Mouse (Mus musculus): ENCODE data around the gene Olfr828.

The Olfr828 gene

DNA sequence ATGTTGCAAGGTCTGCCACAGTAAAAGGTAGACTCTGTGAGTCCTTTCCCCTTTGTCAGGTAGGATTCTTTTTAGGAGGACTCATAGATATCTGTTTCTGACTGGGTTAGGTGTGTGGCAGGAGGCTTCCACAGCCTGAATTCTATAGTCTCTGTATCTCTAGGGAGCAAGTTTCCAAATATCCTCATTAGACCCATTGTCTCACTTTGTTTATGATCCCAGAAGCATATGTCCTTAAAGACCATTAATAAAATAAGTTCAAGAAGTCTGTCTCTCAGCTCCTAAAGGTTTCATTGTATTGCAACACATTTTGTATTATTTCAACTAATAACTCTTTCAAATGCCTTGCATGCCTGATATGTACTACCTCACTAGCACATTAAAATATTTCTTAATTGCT lies at the start of gene Olfr828:
Olfr828 (minus strand) TSS at position 101 of the 400 bp plus-strand sequence.
- no peak for DNase-seq (ENCODE audit: low spot score in 2 of 2)

DNA sequence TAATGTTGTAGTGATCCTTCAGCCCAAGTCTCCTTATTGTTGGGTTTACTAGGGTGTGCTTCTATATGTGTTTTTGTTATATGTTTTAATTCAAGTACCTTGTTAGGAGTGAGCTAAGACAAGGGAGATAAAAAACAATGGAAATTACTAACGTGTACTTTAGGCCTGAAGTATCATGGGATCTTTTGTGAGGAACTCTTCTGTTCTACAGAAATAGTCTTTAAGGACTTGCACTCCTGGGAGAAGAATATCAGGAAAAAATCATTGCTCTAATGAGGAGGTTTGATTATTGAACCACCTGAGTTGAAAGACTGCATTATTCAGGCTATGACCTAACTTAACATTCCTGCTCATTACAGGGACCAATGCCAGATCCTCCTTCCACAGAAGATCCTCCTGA lies 35.3 kb upstream of the Olfr828 start, which contains the start of gene Olfr829:
Olfr829 (plus strand) TSS at position 301 of the 400 bp plus-strand sequence.
- DNase-seq (ENCODE audit: low spot score in 2 of 2) = no peak

DNA sequence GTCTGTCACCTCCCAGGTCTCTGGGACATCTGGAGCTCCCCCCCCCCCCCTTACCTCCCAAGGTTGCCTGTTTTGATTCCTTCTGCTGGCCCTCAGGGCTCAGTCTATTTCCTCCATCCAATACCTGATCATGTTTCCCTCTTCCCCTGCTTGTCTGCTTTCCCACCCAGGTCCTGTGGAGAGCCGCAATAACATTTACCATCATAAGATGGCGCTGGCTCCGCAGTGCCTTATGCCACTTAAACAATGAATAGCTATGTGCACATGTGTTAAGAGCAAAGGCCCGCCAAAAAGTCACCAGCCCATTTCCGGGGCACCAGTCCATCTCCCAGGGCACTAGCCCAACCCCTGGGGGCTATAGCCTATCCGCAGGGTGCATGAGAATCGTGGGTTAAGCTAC lies 34.0 kb downstream of the Olfr828 start:
- DNase-seq (ENCODE audit: low spot score in 2 of 2) = no peak

DNA sequence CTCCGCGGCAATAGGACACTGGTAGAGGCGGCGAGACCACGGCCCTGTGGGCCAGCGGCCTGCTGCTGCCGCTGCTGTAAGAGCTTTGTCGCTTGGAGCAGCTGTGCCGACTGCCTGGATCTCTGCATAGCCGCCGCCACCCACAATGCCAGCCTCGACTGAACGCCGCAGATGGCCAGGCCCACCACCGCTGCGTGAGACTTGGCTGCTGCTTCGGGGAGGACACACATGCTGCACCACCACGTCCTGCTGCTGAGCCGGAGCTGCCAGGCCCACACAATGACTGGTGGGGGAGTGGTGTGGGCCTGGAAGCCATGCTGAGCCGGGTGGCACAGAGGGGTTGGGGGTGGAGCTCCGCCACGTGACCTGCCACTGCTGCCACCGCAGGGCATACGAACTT lies 39.9 kb downstream of the Olfr828 start:
- DNase-seq (ENCODE audit: low spot score in 2 of 2) = peak; percentile 7 to 8

DNA sequence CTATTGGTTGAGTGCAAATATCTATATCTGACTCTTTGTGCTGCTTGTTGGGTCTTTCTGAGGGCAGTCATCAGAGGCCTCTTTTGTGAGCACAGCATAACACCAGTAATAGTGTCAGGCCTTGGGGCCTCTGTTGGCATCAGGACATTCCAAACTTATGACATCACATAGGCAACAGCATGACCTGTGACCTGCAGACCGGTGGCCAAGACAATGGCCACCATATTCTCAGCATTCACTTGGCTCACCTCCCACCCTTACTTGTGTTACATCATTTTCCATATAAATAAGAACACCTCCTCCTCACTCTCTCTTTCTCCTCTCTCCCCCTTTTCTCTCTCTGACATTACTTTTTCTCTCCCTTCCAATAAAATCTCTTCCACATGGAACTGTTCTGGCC lies 40.3 kb downstream of the Olfr828 start:
- DNase-seq (ENCODE audit: low spot score in 2 of 2) = no peak
